Mouse (Mus musculus): ENCODE measurements at regions not wholly inside any gene's neighbourhood (a gene's known extent, or its start where the extent isn't known, plus 50 kb on each side); places are given as distances from the start of the nearest gene placed in this dataset.
A peak's percentile ranks its signal among the peaks of the same experiment; 100 is the strongest.
"Not testable (repeated sequence)": the region's sequence is repeated elsewhere in the genome, so short reads cannot be mapped to it uniquely, and the experiment has no call there.

GRCm38 (mm10) chr3:151948015-151948645, 110.7 kb upstream of the Ptgfr start:
- Histone ChIP-seq H3K9me3 (ENCODE audit: control insufficient read depth, low read length) (no peaks in the 10 kb centered on the region), H3K4me1 (replicated peaks; ENCODE audit: control insufficient read depth, insufficient read depth, low read length) (no peaks in the 10 kb centered on the region), H3K4me2 (ENCODE audit: low read length) (no peak overlapping the region), H3K4me3 (ENCODE audit: low read depth, low read length) (no peak overlapping the region), H3K27me3 (replicated peaks; ENCODE audit: control insufficient read depth, insufficient read depth, low read length) (no peaks in the 10 kb centered on the region), H3K36me3 (ENCODE audit: control insufficient read depth, insufficient read depth, low read length) (no peaks in the 10 kb centered on the region), H3K27ac (ENCODE audit: low read depth) (no peak overlapping the region), H3K9ac (ENCODE audit: low read length) (no peak overlapping the region)
- 88% methylated on average over 5 of the region's 5 CpGs for WGBS
- DNase-seq (ENCODE audit: low spot score) (no peak), ATAC-seq (replicated peaks; ENCODE audit: low FRiP score, low TSS enrichment, low read depth) (no peak)

- no peak overlapping the region for H3K4me3 ChIP-seq (ENCODE audit: low read depth, low read length)
- H3K9ac ChIP-seq (ENCODE audit: low read length) = no peak overlapping the region
- no peak overlapping the region for H3K27ac ChIP-seq (ENCODE audit: low read depth)
- H3K27me3 ChIP-seq (replicated peaks; ENCODE audit: control insufficient read depth, insufficient read depth, low read length) = no peaks in the 10 kb centered on the region
- DNase-seq (ENCODE audit: low spot score) (no peak), ATAC-seq (replicated peaks; ENCODE audit: low FRiP score, low TSS enrichment, low read depth) (no peak)
- H3K4me2 ChIP-seq (ENCODE audit: low read length) = no peak overlapping the region
- WGBS = 43% methylated on average over 3 of the region's 3 CpGs
- H3K9me3 ChIP-seq (ENCODE audit: control insufficient read depth, low read length) = no peaks in the 10 kb centered on the region
- no peaks in the 10 kb centered on the region for H3K36me3 ChIP-seq (ENCODE audit: control insufficient read depth, insufficient read depth, low read length)
- peaks cover 7% of the 10 kb centered on the region for H3K4me1 ChIP-seq (replicated peaks; ENCODE audit: control insufficient read depth, insufficient read depth, low read length)
These were observed 108.5 kb upstream of the Ptgfr start for GRCm38 (mm10) chr3:151945916-151946315.

DNA sequence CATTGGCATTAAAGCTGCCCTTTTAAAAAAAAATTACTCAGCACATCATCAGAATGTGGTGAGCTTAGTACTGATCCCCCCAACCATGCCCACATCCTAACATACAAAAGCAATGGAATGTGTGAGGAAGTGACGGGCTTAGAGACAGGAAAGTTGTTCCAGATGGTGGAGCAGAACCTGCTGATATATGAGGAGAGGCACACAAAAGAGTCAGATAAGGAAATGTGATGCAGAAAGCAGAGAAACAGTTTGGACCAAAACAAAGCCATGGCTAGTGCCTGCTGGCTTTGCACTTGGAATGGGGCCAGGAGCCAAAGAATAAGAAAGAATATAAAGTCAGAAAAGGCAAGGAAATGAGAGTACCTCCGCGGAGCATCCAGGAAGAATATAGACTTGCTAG, 106.1 kb upstream of the Ptgfr start:
- Histone ChIP-seq H3K36me3 (ENCODE audit: control insufficient read depth, insufficient read depth, low read length) (no peaks in the 10 kb centered on the region), H3K27ac (ENCODE audit: low read depth) (no peak overlapping the region), H3K4me1 (replicated peaks; ENCODE audit: control insufficient read depth, insufficient read depth, low read length) (peaks cover 7% of the 10 kb centered on the region), H3K9me3 (ENCODE audit: control insufficient read depth, low read length) (no peaks in the 10 kb centered on the region), H3K9ac (ENCODE audit: low read length) (no peak overlapping the region), H3K27me3 (replicated peaks; ENCODE audit: control insufficient read depth, insufficient read depth, low read length) (no peaks in the 10 kb centered on the region), H3K4me2 (ENCODE audit: low read length) (no peak overlapping the region), H3K4me3 (ENCODE audit: low read depth, low read length) (no peak overlapping the region)
- ATAC-seq (replicated peaks; ENCODE audit: low FRiP score, low TSS enrichment, low read depth) = no peak
- no peak for DNase-seq (ENCODE audit: low spot score)
- WGBS = 64% methylated on average over 3 of the region's 3 CpGs

DNA sequence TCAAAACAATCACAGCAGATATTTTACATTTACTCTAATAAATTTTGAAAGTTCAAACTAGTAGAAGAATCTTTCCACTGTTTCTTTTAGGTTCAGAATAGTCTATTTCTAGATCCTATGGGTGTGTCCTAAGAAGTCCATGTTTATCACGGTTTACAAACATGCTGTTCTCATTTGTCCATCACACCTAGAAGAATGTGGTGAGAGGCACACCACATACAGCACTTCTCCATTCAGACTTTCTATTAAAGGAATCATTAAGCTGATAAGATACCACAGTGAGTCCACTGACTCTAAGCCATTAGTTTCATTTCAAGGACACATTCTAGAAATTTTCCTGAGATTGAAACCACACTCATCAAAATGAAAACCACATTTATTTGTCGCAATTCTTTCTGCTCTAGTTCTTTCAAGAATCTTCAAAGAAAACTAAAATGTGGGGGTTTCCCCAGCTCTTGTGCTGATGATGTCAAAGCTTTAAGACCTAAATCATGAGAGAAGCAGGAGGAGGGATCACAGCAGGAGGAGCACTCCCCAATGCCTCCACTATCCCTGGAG, 101.1 kb upstream of the Ptgfr start:
- no peaks in the 10 kb centered on the region for H3K9me3 ChIP-seq (ENCODE audit: control insufficient read depth, low read length)
- no peak overlapping the region for H3K4me2 ChIP-seq (ENCODE audit: low read length)
- no peaks in the 10 kb centered on the region for H3K36me3 ChIP-seq (ENCODE audit: control insufficient read depth, insufficient read depth, low read length)
- no peak overlapping the region for H3K9ac ChIP-seq (ENCODE audit: low read length)
- H3K4me1 ChIP-seq (replicated peaks; ENCODE audit: control insufficient read depth, insufficient read depth, low read length) = peaks cover 7% of the 10 kb centered on the region
- ATAC-seq (replicated peaks; ENCODE audit: low FRiP score, low TSS enrichment, low read depth) = no peak
- H3K27ac ChIP-seq (ENCODE audit: low read depth) = no peak overlapping the region
- no peak for DNase-seq (ENCODE audit: low spot score)
- WGBS = 78% methylated on average over 2 of the region's 2 CpGs
- H3K4me3 ChIP-seq (ENCODE audit: low read depth, low read length) = no peak overlapping the region
- H3K27me3 ChIP-seq (replicated peaks; ENCODE audit: control insufficient read depth, insufficient read depth, low read length) = no peaks in the 10 kb centered on the region

DNA sequence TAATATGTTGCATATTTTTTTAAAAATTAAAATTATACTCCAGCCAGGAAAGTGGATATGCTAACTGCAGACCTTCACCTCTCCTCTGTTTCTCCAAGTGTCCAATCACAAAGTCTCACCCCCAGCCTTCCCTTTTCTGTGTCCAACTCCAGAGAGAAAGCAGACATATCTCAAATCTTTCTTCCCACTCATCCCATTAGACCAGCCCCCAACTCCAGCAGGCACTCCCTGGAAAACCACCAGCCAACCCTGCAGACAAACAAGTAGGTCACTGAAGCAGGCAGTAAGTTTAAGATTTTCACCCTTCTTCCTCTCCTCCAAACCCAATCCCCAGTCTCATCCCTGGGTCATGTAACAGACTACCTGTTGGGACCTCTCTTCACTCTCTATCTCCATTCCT, 94.2 kb upstream of the Ptgfr start:
- Histone ChIP-seq H3K9me3 (ENCODE audit: control insufficient read depth, low read length) (0 out of 2 replicates have a peak, but pooled peaks cover 4% of the 10 kb centered on the region), H3K36me3 (ENCODE audit: control insufficient read depth, insufficient read depth, low read length) (no peaks in the 10 kb centered on the region), H3K4me3 (ENCODE audit: low read depth, low read length) (no peak overlapping the region), H3K4me1 (replicated peaks; ENCODE audit: control insufficient read depth, insufficient read depth, low read length) (no peaks in the 10 kb centered on the region), H3K9ac (ENCODE audit: low read length) (no peak overlapping the region), H3K27ac (ENCODE audit: low read depth) (no peak overlapping the region), H3K4me2 (ENCODE audit: low read length) (no peak overlapping the region), H3K27me3 (replicated peaks; ENCODE audit: control insufficient read depth, insufficient read depth, low read length) (no peaks in the 10 kb centered on the region)
- DNase-seq (ENCODE audit: low spot score) (no peak), ATAC-seq (replicated peaks; ENCODE audit: low FRiP score, low TSS enrichment, low read depth) (no peak)

- no peak overlapping the region for H3K27ac ChIP-seq (ENCODE audit: low read depth)
- H3K27me3 ChIP-seq (replicated peaks; ENCODE audit: control insufficient read depth, insufficient read depth, low read length) = no peaks in the 10 kb centered on the region
- H3K4me2 ChIP-seq (ENCODE audit: low read length) = no peak overlapping the region
- 84% methylated on average over 3 of the region's 3 CpGs for WGBS
- H3K36me3 ChIP-seq (ENCODE audit: control insufficient read depth, insufficient read depth, low read length) = no peaks in the 10 kb centered on the region
- DNase-seq (ENCODE audit: low spot score) (no peak), ATAC-seq (replicated peaks; ENCODE audit: low FRiP score, low TSS enrichment, low read depth) (no peak)
- 0 out of 2 replicates have a peak, but pooled peaks cover 4% of the 10 kb centered on the region for H3K9me3 ChIP-seq (ENCODE audit: control insufficient read depth, low read length)
- H3K4me1 ChIP-seq (replicated peaks; ENCODE audit: control insufficient read depth, insufficient read depth, low read length) = no peaks in the 10 kb centered on the region
- H3K9ac ChIP-seq (ENCODE audit: low read length) = no peak overlapping the region
- no peak overlapping the region for H3K4me3 ChIP-seq (ENCODE audit: low read depth, low read length)
These were observed 93.7 kb upstream of the Ptgfr start for GRCm38 (mm10) chr3:151931096-151931495.

GRCm38 (mm10) chr3:151914010-151914513, 76.6 kb upstream of the Ptgfr start:
- H3K27ac ChIP-seq (ENCODE audit: low read depth) = 0 out of 2 replicates have a peak overlapping the region, but pooled peaks have one; percentile 38
- H3K4me3 ChIP-seq (ENCODE audit: low read depth, low read length) = no peak overlapping the region
- no peaks in the 10 kb centered on the region for H3K36me3 ChIP-seq (ENCODE audit: control insufficient read depth, insufficient read depth, low read length)
- no peak overlapping the region for H3K9ac ChIP-seq (ENCODE audit: low read length)
- no peak overlapping the region for H3K4me2 ChIP-seq (ENCODE audit: low read length)
- no peaks in the 10 kb centered on the region for H3K9me3 ChIP-seq (ENCODE audit: control insufficient read depth, low read length)
- WGBS = 64% methylated on average over 13 of the region's 13 CpGs
- no peaks in the 10 kb centered on the region for H3K27me3 ChIP-seq (replicated peaks; ENCODE audit: control insufficient read depth, insufficient read depth, low read length)
- ATAC-seq (replicated peaks; ENCODE audit: low FRiP score, low TSS enrichment, low read depth) = 0 out of 2 replicates have a peak, but pooled peaks have one; percentile 19
- DNase-seq (ENCODE audit: low spot score) = no peak
- H3K4me1 ChIP-seq (replicated peaks; ENCODE audit: control insufficient read depth, insufficient read depth, low read length) = no peaks in the 10 kb centered on the region

DNA sequence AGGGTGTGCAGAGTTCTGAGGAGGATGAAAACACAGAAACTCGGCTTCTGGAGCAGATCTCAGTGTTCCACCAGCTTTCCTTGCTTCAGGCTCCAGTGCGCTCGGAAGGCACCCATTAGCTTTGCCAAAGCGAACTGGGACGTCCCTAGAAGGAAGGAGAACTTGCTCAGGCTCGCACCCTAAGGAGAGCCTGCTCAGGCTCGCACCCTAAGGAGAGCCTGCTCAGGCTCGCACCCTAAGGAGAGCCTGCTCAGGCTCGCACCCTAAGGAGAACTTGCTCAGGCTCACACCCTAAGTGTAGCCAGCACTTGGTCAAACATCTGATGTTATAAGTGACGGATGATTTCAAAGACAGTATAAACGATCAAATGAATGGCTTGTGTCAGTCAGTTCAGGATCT, 74.9 kb upstream of the Ptgfr start:
- ATAC-seq (replicated peaks; ENCODE audit: low FRiP score, low TSS enrichment, low read depth); H3K4me1 ChIP-seq (replicated peaks; ENCODE audit: control insufficient read depth, insufficient read depth, low read length); H3K36me3 ChIP-seq (ENCODE audit: control insufficient read depth, insufficient read depth, low read length); H3K9ac ChIP-seq (ENCODE audit: low read length); H3K4me3 ChIP-seq (ENCODE audit: low read depth, low read length); H3K27ac ChIP-seq (ENCODE audit: low read depth); H3K27me3 ChIP-seq (replicated peaks; ENCODE audit: control insufficient read depth, insufficient read depth, low read length); H3K4me2 ChIP-seq (ENCODE audit: low read length); DNase-seq (ENCODE audit: low spot score); H3K9me3 ChIP-seq (ENCODE audit: control insufficient read depth, low read length): not testable (repeated sequence)
- WGBS = 78% methylated on average over 11 of the region's 11 CpGs

DNA sequence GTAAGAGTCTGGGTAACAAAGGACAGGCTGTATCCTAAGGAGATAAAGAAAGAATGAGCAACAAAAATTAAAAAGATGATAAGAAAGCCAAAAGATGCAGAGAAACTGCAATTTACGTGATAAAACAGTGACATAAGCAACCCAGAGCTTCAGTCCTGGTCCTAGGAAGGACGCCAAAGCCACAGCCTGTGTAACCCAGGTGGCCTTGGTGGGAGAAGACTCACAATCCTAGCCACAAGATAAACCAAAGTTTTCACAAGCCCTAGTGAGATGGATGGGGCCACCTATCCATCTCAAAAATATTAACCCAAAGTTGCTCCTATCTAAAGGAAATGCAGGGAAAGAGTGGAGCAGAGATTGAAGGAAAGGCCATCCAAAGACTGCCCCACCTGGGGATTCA, 73.4 kb upstream of the Ptgfr start:
- H3K4me2 ChIP-seq (ENCODE audit: low read length) = no peak overlapping the region
- no peaks in the 10 kb centered on the region for H3K9me3 ChIP-seq (ENCODE audit: control insufficient read depth, low read length)
- H3K27me3 ChIP-seq (replicated peaks; ENCODE audit: control insufficient read depth, insufficient read depth, low read length) = no peaks in the 10 kb centered on the region
- ATAC-seq (replicated peaks; ENCODE audit: low FRiP score, low TSS enrichment, low read depth) = no peak
- H3K4me1 ChIP-seq (replicated peaks; ENCODE audit: control insufficient read depth, insufficient read depth, low read length) = no peaks in the 10 kb centered on the region
- no peaks in the 10 kb centered on the region for H3K36me3 ChIP-seq (ENCODE audit: control insufficient read depth, insufficient read depth, low read length)
- DNase-seq (ENCODE audit: low spot score) = no peak
- no peak overlapping the region for H3K27ac ChIP-seq (ENCODE audit: low read depth)
- H3K4me3 ChIP-seq (ENCODE audit: low read depth, low read length) = no peak overlapping the region
- 88% methylated on average over 2 of the region's 2 CpGs for WGBS
- no peak overlapping the region for H3K9ac ChIP-seq (ENCODE audit: low read length)

Data from intestine, embryonic 14.5 days (tissue).